Mouse (Mus musculus): ENCODE measurements around the gene Pdzk1.

- TF ChIP-seq CTCF (IDR thresholded peaks at IDR 0.05; ENCODE audit: low read depth) (no peak), EP300 (IDR thresholded peaks at IDR 0.05; ENCODE audit: low read depth) (no peak)
Observed at GRCm38 (mm10) chr3:96860498-96860897, 31.4 kb downstream of the Pdzk1 start.
